Mouse (Mus musculus) right cerebral cortex, postnatal 14 days (tissue): ENCODE measurements around the gene Mall.
A peak's percentile ranks its signal among the peaks of the same experiment; 100 is the strongest.

ENCODE experiments used
- DNase-seq: peaks from one replicate; pipeline ENCODE4 v3.0.0; 2022

Mall gene

DNA sequence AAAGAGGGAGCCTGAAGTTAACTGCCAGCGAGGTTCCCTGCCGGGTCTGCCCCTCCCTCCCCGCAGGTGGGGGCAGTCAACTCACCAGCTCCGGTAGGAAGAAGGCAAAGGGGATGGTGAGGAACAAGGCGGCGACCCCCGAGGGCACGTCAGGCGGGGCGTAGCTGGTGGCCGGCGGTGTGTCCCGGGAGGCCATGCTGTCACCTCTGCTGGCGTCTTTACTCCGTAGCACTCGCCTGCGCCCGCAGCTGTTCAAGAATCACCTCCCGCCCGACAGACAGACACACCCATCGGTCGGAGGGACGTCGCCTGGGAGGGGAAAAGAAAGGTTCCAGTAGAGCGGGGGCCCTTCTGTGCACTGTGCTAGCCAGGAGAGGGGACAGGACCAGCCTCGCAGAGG, at the start of gene Mall:
Gene Mall (minus strand): TSS at position 262 of the 400 bp plus-strand sequence.
- DNase-seq, result no peak

GRCm38 (mm10) chr2:127778451-127778850, 48.7 kb upstream of the Mall start:
- DNase-seq, result no peak

- no peak for DNase-seq
These were observed 45.3 kb upstream of the Mall start for GRCm38 (mm10) chr2:127775013-127775412.

DNA sequence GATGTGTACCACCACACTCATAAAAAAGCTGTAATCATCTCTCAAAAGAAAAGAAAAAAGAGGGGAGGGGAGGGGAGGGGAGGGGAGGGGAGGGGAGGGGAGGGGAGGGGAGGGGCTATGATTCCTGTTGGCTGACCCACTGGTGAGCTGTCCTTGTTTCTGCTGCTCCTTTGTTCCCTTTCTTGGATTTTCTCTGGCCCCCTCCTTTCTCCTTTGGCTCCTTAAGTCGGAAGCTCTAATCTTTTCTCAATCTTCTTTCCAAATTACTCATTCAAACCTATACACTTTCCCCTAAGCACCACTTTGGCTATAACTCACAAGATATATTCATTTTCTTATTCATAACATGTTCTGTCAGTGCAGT, 44.8 kb upstream of the Mall start:
- DNase-seq, result no peak

- no peak for DNase-seq
These were observed 44.3 kb upstream of the Mall start for GRCm38 (mm10) chr2:127773938-127774577.

- DNase-seq, result no peak
These were observed 31.9 kb upstream of the Mall start for GRCm38 (mm10) chr2:127761587-127761986.

GRCm38 (mm10) chr2:127760429-127761000, 30.8 kb upstream of the Mall start:
- DNase-seq, result no peak

DNA sequence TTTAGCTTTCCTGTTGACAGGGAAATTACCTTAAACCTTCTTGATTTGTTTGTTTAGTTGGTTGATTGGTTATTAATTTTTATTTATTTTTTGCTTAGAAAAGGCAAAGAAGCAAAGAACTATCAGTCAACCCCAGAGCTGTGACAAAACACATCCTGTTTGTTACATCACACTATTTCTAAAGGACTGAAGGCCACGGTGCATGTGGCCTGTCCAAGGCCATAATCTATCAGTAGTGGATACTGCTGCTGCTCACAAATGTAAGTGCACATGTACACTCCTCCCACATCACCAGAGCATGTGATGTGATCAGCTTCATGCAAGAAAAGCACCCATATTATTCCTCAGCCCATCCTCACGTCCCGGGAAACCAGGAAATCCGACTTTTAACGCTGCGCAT, 30.3 kb upstream of the Mall start:
- DNase-seq, result no peak

GRCm38 (mm10) chr2:127759157-127759880, 29.6 kb upstream of the Mall start:
- DNase-seq, result no peak

- DNase-seq, result peak; percentile 22
These were observed 27.4 kb upstream of the Mall start for GRCm38 (mm10) chr2:127757171-127757570.

- DNase-seq, result no peak
These were observed 24.4 kb upstream of the Mall start for GRCm38 (mm10) chr2:127754113-127754512.

DNA sequence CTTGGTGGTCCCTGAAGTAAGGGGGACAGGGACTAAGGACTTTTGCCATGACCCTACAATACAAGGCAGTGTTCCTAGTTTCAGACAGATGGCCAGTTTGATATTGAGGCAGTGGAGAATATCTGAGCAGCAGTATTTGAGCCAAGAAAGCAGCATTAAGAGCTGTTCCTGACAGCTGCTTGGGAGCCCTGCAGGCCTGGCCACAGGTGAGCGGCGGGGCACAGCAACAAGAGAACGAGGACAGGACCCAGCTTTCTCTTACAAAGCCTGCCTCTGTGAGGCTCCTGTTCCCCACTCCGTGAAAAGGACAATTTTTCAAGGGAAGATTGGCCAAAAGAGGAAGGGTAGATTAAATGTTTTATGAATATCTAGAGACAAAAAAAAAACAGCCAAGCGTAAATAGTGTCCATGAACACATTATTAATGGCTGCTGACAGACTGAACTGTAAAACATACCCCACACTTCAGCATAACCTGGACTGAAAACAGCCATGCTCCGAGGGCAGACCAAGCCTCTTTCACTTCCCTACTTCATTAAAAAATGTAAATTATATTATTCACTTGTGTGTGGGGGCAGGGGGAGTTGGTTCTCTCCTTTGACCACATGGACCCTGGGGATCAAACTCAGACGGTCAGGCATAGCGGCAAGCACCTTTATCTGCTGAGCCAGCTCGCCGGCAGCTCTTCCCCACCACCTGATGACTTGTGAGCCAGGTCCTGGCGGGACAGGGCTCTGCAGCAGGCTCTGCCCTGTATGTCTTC, 22.3 kb upstream of the Mall start:
- no peak for DNase-seq

DNA sequence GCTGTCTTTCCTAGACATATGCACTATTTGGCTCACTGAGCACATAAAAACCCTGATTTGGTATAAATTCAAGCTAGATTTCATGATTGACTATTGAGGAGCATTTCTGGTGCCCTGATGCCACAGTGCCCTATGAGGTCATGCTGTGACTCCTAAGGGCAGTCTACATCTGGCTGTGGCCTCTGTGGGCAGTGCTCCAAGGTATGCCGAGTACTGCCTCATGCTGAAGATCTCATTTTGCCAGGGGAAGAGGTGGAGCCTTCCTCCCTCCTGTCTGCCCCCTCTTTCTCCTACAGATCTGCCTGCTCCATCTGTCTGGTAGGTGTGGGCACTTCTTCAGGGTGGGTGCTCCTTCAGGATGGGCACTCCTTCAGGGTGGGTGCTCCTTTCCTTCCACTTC, 19.6 kb upstream of the Mall start:
- no peak for DNase-seq

DNA sequence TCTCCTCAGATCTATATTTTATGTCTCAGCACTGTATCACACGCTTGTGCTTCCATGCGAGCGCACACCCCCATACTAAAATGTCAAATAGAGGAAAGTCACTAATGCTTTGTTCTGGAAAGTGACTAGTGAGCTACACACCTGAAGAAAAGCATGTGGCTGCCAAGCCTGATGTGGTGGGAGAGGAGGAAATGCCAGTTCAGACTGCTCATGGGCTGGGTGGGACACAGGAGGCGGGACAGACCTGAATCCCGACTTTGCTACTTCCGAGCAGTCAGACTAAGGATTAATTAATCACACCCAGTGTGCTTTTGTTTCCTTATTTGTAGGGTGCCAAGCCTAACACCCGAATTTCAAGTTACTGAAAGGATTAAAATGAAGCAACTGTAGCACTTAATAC, 18.6 kb upstream of the Mall start:
- no peak for DNase-seq

GRCm38 (mm10) chr2:127742637-127743036, 12.9 kb upstream of the Mall start:
- DNase-seq, result no peak

GRCm38 (mm10) chr2:127740756-127741519, 11.2 kb upstream of the Mall start:
- no peak for DNase-seq

- DNase-seq, result no peak
These were observed 8.2 kb upstream of the Mall start for GRCm38 (mm10) chr2:127737885-127738284.

GRCm38 (mm10) chr2:127736631-127737209, 7.0 kb upstream of the Mall start:
- no peak for DNase-seq

GRCm38 (mm10) chr2:127735512-127736145, 5.9 kb upstream of the Mall start:
- DNase-seq, result no peak

- DNase-seq, result no peak
These were observed 5.2 kb upstream of the Mall start for GRCm38 (mm10) chr2:127734889-127735288.

DNA sequence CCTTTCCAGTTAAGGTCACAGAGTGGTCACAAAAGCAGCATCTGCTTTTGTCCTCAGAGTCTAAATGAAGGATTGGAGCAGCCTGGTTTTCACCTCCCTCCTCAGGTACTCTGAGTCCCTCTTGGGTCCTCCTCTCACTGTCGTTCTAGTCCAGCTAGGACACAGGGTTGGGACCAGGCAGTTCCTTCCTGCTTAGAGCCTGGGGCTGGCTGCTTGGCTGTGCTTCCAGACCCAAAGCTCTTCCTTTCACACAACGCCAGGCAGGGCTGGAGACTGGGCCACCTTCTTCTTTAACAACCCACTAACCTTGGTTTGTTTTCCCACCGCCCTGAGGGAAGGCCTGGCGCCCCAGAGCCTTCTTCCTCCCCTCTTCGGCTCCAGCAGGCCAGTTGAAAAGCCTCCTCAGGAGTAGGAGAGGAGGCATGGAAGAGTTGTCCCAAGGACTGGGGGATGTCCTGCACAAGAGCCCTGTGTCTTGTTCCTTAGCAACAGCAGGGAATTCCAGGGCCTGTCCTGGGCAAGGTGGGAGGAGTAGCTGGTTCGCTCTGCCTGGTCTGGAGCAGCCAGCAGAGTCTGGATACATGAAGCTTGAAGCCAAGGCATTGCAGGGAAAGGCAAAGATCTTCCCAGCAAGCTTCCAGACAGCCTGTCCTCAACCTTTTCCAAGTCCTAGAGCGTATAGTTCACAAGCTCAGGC, 717 bp upstream of the Mall start:
- DNase-seq, result no peak
